Mouse (Mus musculus) R1 (cell line): ENCODE results near the gene Lgals2.

Source experiments
- DNase-seq: peaks from one replicate; pipeline ENCODE4 v3.0.0-alpha.2; 2018; ENCODE audit warnings: low read depth, low spot score

Gene Lgals2

DNA sequence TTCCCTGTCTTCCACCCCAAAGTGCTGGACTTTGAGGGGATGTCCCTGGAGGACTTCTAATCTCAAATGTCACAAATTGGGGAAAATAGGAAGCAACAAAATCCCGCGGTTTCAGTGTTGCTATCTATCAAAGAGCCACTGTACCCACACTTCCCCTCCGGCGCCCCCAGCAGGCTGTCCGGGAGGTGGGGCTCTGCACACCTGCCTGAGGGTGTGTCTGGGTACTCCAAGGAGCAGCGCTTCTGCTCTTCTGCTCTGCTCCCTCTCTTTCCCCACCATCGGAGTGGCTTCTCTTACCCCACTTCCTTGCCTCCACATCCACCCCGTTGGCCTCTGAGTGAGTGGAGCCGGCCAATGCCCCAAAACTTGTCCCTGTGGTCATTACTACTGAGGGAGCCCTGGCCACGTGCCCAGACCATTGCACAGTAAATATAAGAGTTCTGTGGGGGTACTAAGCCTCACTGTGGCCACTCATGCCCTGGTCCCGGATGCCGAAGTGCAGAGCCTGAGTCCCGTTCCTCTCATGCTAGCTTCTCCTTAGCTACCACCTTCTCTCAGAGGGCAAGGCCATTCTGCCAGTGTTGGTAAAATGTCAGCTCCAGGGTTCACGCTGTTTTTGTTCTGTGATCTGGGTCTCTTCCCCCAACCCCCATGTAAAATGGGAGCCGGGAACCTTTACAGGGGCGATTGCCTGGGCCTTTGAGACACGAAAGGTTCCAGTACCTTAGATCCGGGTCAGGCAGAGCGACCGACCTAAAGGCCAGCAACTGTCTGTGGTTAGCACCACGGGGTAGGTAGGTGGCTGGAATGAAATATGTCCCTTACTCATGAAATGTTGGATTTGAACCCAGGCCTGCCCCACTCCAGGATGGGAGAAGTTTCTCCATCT is 11.5 kb downstream of the Lgals2 start:
- DNase-seq, result no peak

GRCm38 (mm10) chr15:78842371-78843163 is 12.8 kb downstream of the Lgals2 start, which contains the start of gene Cdc42ep1:
Gene Cdc42ep1 (plus strand): TSS chr15:78842624.
- DNase-seq, result no peak

DNA sequence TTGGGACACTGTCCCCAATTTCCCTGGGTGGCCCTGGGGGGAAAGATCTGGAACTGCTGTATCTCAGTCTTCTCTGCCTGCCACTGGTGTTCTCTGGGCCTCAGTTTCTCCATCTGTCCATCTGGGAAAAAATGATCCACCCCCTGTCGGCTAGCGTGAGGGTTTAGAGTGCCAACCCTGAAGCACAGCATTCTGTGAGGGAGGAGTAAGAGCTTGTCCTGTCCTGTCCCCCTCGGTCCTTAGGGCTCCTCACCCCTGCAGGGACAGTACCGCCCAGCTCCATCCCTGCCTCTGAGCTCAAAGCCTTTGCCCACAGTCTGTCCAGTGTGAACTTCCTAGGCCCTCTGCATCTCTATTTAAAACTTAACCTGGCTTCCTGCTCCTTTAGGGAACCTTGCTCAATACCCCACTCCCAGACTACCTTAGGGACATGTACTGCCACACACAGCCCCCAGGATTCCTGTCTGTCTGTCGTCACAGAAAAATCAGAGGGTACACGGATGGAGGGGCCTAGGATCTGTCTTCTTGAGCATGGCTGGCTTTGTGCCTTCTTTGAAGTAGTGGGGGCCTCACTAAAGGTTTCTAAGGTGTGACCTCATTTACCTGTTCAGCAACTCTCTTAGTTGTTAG is 14.1 kb downstream of the Lgals2 start:
- no peak for DNase-seq

DNA sequence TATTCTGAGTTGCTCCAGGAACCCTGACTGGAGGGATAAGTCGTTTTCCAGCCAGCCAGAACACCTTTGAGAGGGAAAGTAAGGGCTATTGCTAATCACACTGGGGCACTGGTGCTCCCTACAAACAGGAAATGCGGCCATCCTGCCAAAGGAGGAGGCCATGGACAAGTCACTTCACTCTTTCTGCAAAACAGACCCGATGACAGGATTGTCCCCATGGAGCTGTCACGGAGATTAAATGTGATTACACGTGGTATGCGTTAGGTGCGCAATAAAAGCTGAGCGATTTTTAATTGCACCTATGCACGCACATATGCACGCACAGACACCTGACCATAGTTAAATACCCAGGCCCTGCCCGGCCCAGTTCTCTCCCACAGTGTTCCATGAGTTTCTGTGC is 14.6 kb downstream of the Lgals2 start:
- no peak for DNase-seq

DNA sequence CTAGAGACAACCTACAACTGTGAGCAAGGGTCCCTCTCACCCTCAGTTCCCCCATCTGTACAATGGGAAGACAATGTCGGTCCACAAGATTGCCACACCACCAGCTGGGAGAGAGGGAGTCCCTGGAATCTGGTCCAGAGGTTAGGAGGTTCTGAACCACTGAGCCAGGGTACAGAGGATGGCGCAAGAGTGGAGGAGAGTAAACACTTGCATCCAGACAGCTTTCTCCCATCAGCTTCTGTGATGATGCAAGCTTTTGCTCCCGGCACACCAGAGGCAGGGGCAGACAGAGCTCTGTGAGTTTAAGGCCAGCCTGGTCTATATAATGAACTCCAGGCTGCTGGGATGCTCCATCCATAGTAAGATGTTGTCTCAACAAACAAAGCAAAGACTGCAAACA is 15.1 kb downstream of the Lgals2 start:
- no peak for DNase-seq

DNA sequence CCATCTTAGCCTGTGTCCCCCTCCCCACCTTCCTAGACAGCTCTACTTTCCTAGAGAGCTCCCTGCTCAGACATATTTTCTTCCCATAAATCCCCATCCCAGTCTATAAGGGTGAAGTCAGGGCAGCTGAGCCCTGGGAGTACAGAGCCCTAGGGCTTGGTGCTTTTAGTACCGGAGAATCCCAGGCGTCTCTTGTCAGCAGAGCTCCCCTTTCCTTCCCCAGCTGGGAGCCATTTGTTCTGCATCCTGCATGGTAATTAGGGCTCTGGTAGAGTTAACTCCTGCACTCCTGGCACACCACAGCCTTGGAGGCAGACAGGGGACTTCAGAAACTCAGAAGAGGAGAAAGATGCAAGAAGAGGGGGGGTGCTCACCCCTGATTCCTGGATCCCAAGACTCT is 15.6 kb downstream of the Lgals2 start:
- DNase-seq, result no peak

DNA sequence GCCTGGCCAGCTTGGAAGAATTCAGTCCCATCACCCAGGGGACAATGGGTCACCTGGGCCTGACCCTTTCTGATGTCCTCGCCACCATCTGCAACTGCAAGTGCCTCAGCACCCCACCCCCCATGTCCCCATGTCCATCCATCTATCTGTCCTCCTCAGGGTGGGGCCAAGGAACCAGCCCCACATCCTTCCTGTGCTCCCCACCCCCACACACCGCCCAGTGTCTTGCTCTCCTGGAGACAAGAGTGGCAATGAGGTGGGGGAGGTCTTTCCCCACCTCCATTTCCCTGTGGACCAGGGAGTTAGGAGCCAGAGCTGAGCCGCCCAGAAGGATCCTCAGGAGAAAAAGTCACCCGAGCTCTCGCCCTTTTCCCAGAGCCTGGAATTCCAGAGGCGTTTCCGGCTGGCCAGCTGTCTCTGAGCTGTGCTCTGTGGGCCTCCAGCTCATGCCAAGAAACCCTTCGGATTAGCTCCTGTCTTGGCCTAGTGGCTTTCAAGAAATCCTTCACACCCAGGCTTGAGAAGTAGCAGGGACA is 19.2 kb downstream of the Lgals2 start:
- DNase-seq, result no peak

- no peak for DNase-seq
Observed at GRCm38 (mm10) chr15:78835200-78836085, 19.9 kb downstream of the Lgals2 start.

DNA sequence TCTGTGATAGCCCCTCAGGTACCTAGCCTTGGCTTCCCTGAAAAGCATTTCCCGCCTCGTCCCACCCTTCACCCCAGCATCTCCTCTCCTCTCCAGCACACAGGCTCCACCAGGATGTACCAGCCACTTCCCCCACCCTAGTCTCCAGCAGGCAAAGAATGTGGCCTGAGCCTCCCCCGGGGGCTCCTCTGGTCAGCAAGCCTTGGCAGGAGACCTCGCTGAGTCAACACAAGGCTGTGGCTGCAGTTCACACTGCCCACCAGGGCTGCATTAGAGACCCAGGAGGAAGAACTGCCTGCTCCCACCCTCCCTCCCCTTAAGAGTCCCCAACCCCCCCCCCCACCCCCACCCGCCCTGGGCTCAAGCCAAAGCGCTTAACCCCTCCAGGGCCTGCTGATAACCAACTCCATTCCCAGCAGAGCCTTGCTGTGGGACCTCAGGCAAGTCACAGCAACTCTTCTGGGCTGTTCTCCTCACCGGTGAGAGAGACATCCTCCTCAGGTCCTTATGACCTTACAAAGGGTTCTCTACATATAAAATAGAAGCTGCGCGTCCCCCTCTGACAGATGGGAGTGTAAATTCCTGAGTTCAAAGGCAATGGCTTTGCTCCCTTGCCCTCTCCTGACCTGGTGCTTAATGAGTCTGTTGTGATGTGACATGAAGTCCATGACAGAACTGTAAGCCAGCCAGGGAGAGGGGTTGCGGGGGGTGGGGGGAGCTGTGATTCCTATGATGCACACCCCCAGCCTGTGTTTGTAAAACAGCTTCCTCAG is 20.9 kb downstream of the Lgals2 start:
- DNase-seq, result no peak

GRCm38 (mm10) chr15:78833582-78833981 is 21.7 kb downstream of the Lgals2 start:
- peak; percentile 58 for DNase-seq

DNA sequence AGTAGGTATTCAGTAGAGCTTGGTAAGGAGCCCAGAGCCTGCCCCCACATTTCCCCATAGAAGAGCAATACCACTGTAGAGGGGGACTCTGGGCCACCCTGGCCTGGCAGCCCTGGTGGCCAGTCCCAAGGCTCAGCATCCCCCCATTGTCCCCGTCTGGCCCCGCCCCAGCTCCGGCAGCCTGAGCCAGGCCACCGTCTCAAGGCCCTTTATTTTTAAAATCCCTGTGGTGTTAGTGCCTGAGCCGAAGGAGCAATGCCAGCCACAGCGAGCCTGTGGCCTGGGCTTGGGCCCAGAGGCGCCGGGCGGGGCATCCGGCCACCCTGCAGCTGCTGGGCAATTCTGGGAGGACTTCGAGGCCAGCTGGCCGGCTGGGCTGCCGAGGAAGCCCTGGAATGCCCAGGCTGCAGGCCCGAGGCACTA is 22.6 kb downstream of the Lgals2 start:
- DNase-seq, result no peak

- DNase-seq, result no peak
Observed at GRCm38 (mm10) chr15:78831720-78832657, 23.3 kb downstream of the Lgals2 start.

DNA sequence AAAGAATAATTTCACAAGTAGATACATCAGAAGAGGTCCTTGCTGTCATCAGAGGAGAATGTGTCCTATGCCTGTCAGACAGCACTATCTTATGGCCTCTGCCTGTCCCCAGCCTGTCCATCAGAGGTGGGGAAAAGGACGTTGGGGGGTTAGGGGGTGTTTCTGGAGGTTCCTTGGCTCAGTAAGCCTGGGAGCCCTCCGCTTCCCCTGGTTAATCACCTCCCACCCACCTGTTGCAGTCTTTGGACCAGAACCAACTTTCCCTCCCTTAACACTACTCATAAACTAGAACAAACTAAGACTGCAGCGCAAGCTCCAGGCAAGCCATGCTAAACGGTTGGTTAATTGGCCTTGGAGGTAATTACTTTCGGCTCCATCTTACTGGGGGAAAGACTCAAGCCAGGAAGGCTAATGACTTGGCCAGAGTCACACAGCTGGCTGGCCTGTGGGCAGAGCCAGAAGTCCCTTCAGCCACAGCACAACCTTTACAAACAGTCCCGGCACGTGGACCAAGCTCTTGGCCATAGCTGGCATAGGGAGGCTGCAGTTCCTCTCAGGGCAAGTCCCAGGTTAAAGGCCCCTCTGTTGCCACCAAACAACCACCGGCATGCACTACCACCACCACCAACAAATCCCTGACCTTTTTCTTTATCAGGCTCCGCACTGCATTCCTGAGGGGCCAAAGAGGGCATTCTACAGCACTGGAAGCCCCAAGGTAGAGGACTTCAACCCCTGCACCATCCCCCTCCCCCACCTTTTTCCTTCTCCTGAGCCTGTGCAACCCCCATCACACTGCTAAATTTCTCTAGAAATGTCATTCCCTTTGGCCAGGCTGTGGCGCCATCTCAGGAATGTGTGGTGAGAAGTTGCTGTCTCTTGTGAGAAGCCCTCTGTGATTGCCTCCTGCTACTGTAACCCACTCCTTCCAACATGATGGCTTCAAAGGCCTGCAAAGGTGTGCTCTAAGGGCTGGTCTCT is 24.3 kb downstream of the Lgals2 start:
- DNase-seq, result no peak

GRCm38 (mm10) chr15:78829636-78830035 is 25.7 kb downstream of the Lgals2 start:
- DNase-seq, result no peak

- DNase-seq, result no peak
Observed at GRCm38 (mm10) chr15:78828315-78828714, 27.0 kb downstream of the Lgals2 start.

DNA sequence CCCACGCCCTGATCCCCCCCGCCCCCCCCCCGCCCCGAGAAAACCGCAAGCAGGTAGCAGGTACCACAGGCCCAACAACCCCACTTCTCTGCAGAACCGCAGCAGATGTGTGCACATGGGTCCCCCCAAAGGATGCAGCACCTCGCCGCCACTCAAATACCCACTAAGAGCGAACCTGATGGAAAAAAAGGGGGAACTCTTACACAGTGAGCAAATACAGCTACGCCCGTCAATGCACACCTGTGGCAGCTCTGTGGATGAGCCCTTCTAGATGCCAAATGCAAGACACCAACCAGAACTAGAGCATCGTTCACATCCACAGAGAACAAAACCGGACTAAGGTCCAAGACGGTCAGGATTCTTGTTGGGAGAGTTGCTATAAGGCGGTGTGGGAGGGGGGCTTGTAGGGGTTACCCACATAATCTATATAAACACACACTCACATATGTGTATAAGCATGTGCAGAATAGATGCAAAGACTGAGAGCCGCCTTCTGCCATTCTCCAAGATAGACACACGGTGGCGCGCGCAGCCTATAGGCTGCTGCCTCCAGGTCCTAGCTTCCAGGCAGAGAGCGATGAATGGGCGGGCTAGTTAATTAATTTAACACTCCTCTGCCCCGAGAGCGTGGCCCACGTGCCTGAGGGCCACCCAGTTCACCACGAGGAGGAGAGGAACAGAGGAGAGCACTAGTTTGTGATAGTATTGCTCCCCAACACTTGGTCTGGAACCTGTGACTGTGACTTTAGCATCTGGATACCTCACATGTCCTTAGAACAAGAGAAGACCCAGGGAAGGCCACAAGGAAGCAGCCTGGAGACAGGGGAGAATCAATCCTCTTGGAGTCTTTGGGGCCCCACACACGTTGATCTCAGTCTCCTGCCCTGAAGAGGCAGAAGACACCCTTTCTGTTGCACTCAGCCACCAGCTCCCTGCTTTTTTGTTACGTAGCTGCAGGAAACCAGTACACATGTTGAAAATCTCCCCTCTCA is 28.8 kb downstream of the Lgals2 start:
- DNase-seq, result peak; percentile 86

GRCm38 (mm10) chr15:78816074-78816391 is 39.3 kb downstream of the Lgals2 start:
- DNase-seq, result no peak
